Mouse (Mus musculus) thymus, postnatal 4 days (tissue): ENCODE results near the gene Erc2.

Source experiments
- DNase-seq: peaks from one replicate; pipeline ENCODE4 v3.0.0; 2021

The Erc2 gene

GRCm38 (mm10) chr14:28512805-28513590 is 890.8 kb downstream of the Erc2 start:
- DNase-seq: no peak

- DNase-seq: no peak
Observed at GRCm38 (mm10) chr14:28514171-28514570, 891.9 kb downstream of the Erc2 start.

- DNase-seq: no peak
Observed at GRCm38 (mm10) chr14:28515331-28515730, 893.1 kb downstream of the Erc2 start.

DNA sequence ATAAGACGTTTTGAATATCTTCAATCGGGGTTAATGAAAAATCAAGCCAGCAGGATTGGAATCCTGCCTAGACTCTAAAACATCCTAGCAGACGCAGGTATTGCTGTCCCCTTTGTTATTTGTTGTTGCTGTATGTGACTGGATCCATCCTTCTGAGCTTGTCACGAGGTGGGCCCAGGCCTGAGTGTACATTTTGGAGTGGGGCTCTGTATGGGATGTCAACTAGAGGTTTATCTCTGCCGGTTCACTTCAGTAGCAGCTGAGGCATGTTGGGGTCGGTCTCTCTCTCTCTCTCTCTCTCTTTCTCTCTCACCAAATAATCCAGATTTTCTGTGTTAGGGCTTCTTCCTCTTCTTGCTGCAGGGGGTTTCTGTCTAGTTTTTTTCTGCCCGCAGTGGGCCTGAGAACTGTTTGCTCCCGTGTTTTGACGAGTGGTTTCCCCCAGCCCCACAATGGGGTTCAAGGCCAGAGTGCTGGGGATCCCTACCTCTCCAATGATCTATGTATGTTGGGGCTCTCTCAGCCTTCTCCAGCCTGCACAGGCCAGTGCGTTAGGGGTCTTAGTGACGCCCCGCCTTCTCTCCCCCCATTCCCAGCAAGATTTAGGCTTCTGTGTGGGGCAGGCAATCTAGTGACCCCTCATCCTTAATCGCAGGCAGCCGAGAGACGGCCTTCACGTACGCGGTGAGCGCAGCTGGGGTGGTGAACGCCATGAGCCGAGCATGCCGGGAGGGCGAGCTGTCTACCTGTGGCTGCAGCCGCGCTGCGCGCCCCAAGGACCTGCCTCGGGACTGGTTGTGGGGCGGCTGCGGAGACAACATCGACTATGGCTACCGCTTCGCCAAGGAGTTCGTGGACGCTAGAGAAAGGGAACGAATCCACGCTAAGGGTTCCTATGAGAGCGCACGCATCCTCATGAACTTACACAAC is 895.7 kb downstream of the Erc2 start:
- DNase-seq: no peak

- DNase-seq: no peak
Observed at GRCm38 (mm10) chr14:28521106-28521505, 898.9 kb downstream of the Erc2 start.

DNA sequence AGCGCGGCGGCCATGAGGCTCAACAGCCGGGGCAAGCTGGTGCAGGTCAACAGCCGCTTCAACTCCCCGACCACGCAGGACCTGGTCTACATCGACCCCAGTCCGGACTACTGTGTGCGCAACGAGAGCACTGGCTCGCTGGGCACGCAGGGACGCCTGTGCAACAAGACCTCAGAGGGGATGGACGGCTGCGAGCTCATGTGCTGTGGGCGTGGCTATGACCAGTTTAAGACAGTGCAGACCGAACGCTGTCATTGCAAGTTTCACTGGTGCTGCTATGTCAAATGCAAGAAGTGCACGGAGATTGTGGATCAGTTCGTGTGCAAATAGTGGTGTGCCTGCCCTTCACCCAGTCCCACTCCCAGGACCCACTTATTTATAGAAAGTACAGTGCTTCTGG is 900.4 kb downstream of the Erc2 start:
- no peak for DNase-seq

DNA sequence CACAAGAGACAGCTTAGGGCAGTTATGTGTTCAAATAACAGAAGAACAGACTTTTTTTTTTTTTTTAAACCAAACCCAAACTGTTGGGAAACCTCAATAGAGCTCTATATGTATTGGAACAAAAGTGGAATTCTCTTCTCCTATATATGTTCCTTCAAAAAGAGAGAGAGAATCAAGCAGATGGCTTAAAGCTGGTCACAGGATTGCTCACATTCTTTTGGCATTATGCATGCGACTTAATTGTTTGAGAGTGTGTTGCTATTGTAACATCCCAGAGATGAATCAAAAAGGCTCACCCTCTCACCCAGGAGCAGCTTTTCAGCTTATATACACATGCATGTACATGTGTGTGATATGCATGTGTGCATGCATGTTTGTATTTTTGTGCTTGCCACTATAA is 903.3 kb downstream of the Erc2 start:
- DNase-seq: no peak
